Mouse (Mus musculus) cerebellum, adult 9-11 months (tissue): ENCODE measurements around the gene Esr2.
"Not testable (repeated sequence)": the region's sequence is repeated elsewhere in the genome, so short reads cannot be mapped to it uniquely, and the experiment has no call there.

Source experiments
- DNase-seq: peaks from one replicate; pipeline ENCODE4 v3.0.0; 2022

The Esr2 gene

GRCm38 (mm10) chr12:76136701-76137100, 40.4 kb downstream of the Esr2 start:
- no peak for DNase-seq

GRCm38 (mm10) chr12:76133081-76133480, 44.0 kb downstream of the Esr2 start:
- not testable (repeated sequence) for DNase-seq

DNA sequence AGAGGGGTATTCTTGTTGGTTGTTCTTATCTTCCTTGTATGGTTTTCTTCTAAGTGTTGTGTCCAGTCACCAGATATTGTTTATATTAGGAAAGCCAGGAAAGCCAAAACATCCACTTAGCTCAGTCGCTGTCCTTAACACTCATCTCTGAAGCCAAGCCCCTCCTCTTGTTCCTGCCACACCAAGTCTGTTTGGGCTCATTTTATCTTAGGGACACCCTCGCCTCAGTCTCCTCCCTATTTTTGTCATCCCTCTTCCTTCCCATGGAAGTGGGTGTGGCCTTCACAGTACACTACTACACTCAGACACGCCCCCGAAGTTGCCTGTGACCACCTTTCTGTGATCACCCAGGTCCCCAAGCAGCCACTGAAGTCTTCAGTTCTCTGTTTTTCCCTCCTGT, 44.5 kb downstream of the Esr2 start:
- DNase-seq, result no peak

- DNase-seq, result no peak
These were observed 46.2 kb downstream of the Esr2 start for GRCm38 (mm10) chr12:76130891-76131290.

GRCm38 (mm10) chr12:76130281-76130680, 46.8 kb downstream of the Esr2 start:
- DNase-seq, result peak; percentile 78

GRCm38 (mm10) chr12:76128831-76129230, 48.2 kb downstream of the Esr2 start:
- peak; percentile 74 for DNase-seq

DNA sequence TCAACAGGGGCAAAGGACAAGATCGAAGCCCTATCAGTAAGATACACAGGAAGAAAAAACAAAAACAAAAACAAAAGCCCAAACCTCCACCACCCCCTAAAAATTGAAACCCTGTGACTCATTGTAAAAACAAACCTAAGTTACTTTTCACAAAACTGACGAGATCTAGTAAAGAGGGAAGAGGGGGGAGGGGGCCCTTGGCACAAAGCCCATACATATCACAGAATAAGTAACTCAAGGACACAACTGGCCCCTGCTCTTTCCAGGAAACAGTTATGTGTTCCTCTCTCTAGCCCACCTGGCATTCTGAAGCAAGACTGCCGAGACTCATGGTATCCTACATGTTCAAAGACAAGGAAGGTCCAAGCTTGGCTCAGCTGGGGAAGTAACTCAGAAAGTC, 48.8 kb downstream of the Esr2 start:
- DNase-seq, result no peak

DNA sequence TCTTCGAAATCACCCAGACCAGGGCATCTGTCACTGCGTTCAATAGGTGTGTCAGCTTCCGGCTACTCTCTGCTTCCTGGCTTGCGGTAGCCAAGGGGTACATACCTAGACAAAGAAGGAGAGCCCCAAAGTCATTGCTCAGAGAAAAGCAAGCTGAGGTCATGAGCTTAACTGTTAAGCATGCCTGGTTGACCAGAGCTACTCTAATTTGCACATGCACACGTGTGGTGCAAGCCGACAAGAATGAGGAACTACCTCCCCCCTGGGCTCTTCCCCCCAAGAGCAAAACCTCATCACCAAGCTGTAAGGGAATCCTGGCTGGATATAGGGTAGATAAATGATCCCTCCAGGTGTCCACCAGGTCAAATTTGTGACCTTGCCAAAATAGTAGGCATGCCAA, 53.8 kb downstream of the Esr2 start:
- DNase-seq, result no peak

DNA sequence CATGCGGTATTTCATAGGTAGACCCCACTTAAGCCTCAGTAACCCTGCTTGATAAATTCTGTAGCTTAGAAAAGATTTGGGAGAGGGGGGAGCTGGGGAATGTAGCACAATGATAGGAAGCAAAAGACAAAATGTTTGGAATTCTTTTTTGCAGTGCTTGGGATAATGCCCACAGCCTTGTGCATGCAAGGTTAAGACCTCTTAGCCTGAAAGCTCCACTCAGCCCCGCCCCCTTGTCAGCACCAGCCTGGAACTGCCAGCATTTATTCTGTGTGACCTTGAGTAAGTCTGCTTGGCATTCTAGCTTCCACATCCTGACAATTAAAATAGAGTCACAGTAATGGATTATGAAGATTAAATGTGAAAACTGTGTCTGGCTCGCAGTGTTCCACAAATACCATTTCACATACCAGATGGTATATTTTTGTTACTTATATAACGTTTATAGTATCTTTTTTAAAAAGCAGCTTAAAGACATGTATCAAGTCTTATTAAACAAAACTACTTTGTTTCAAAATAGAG, 59.4 kb downstream of the Esr2 start:
- no peak for DNase-seq

GRCm38 (mm10) chr12:76116577-76116976, 60.5 kb downstream of the Esr2 start:
- DNase-seq, result no peak

GRCm38 (mm10) chr12:76111046-76111445, 66.0 kb downstream of the Esr2 start:
- no peak for DNase-seq

DNA sequence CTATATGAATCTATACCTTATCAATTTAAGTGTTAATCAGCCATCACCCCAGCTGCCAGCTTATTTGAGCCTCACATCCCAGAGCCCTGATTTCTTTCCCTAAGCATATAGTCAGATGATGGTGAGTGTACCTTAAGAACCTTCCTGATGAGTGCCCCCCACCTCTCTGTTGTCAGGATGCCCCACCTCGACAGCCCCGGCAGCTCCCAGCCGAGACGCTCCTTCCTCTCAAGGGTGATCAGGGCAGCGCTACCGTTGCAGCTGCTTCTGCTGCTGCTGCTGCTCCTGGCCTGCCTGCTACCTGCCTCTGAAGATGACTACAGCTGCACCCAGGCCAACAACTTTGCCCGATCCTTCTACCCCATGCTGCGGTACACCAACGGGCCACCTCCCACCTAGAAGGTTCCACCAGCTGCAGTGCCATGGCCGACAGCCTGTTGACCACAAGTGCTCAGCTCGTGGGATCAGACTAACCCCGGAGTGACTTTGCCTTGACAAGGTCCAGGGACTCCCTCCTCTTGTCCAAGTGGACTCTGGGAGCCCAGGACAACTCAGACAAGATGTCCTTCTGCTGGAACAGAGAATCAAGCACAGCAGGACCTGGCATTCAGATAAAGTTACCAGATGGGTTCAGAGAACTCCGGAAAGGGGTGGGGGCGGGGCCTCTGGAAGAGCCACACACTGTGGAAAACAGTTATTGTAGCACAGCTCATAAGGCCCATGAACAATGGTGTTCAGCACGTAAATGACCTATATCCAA, 67.2 kb downstream of the Esr2 start:
- peak; percentile 90 for DNase-seq

- peak; percentile 67 for DNase-seq
These were observed 72.3 kb downstream of the Esr2 start for GRCm38 (mm10) chr12:76104596-76105351.

DNA sequence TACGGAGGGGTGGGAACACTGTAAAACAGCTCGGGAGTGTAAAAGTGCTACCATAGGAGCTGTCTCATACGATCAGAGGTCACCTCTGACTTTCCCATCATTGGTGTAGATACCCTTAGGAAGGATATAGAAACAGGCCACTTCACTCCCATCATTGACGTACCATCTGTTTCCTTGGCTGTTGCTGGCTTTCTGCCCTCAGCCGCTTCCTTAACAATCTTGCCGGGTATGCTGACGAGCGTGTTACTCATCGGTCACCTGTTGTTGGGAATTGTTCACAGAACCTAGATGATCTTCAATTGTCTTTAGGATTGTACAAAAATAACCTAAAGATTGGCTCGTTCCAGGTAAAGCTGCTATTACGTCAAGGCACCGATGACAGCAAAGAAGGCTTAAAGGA, 74.4 kb downstream of the Esr2 start:
- DNase-seq, result peak; percentile 80

DNA sequence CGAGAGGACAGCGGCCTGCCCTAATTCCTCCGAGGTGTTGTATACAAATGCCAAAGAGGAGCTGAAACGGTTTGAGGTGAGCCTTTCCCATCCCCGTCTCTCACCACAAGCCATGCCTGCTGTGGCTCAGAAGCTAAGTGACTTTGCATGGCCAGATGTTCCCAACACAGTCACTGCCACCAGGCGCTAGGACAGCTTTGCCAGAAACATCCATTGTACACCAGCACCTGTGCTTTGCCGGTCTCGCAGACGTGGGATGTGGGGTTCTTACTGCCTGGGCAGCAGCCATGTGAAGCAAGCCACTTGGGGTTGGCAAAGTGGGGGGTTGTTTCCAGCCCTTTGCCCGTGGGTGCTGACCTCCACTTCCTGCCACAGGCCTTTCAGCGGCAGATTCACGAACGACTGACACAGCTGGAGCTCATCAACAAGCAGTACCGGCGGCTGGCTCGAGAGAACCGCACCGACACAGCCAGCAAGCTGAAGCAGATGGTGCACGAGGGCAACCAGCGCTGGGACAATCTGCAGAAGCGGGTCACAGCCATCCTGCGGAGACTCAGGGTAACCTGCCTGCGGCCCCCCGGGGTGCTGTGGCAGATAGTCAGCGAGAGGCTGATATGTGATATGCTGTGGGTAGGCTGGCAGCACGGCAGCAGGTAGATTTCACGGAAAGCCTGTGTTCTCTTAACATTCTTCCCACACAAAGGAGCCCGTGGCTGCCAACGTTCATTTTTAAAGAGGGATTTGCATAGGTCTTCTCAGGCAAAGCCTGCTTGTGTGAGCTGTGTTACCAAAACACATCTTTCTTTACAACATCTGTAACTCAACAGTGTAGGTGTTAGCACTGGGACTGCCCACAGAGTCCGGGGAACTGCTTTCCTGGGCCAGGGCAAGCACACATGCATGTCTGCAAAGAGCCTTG, 81.7 kb downstream of the Esr2 start:
- peak; percentile 49 for DNase-seq

GRCm38 (mm10) chr12:76093613-76094588, 83.2 kb downstream of the Esr2 start:
- peak; percentile 17 for DNase-seq

GRCm38 (mm10) chr12:76092789-76093466, 84.1 kb downstream of the Esr2 start:
- DNase-seq, result no peak

- DNase-seq, result no peak
These were observed 90.0 kb downstream of the Esr2 start for GRCm38 (mm10) chr12:76087025-76087424.

DNA sequence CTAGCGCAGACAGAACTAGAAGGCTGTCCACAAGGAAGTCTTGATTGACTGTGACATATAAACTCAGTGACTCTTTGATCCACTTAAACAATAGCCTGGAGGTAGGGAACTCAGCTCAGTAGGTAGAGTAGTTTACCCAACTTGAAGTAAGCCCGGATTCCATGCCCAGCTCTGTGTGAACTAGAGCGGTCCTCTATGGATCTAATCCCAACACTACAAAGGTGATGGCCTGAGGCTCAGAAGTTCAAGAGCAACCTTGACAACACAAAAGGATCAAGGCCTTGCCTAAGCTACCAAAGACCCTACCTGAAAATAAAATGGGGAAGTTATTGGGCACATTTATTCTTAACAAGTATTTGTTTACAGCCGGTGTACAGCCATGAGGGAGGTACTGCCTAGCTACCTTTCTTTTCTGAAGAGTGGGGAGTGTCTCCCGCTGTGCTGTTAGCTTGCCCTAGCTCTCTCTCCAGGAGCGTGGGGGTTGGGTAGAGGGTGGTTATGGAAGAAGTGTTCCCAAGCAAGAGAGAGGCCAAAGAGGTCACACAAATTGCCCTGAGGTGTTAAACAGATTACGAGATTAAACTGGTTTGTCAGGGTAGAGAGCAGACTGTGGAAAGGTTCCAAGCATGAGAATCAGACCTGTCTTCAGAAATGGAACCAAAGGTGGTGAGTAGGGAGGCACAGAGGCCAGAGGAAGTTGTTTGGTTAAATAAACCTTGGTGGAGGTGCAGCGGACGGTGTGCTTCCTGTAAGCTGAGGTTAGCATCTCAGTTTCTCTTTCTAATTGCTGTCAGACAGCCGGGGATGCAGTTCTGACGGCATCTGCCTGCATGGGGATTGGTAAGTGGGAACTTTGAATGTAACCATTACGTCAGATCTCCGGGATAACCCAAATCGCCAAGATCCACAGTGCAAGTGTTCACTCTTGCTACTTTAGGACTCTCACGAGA, 90.8 kb downstream of the Esr2 start:
- no peak for DNase-seq

- no peak for DNase-seq
These were observed 92.0 kb downstream of the Esr2 start for GRCm38 (mm10) chr12:76085066-76085465.
